Mouse (Mus musculus) embryonic fibroblast, embryonic 13.5 days (primary cell): ENCODE data around the gene Fiz1.

Source experiments
- CTCF ChIP-seq: IDR thresholded peaks from 2 replicates; pipeline ENCODE4 v1.5.1; 2011; ENCODE audit warnings: mild to moderate bottlenecking, control low read depth, low read length, moderate library complexity, borderline replicate concordance; ENCODE audit not compliant: insufficient read depth
- POLR2A ChIP-seq: IDR thresholded peaks from 2 replicates; pipeline ENCODE4 v1.6.1; 2011; ENCODE audit warnings: low read depth, mild to moderate bottlenecking, control low read depth, low read length, moderate library complexity

DNA sequence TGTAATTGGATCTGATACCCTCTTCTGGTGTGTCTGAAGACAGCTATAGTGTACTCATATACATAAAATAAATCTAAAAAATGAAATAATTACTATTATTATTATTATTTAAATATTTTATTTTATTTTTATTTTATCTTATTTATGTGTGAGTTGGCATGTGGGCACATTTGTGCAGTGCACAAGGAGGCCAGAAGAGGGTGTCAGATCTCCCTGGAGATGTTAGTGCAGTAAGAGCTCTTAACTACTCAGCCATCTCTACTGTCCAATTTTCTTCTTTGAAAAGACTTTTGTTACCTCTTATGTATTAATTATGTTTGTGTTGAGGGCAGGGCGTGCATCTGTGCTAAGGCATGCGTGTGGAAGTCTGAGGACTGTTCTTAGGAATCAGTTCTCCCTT is 14.6 kb downstream of the Fiz1 start:
- TF ChIP-seq POLR2A (no peak), CTCF (no peak)
